Mouse (Mus musculus) fibroblast of lung, adult 2 months (primary cell): ENCODE data around the gene D930020B18Rik.

Experiments
- DNase-seq: peaks from one replicate; pipeline ENCODE4 v3.0.0-alpha.2; 2011; ENCODE audit warnings: low read depth

The D930020B18Rik gene

GRCm38 (mm10) chr10:121641272-121642053 lies at the start of gene D930020B18Rik:
TSS of gene D930020B18Rik (plus strand) at chr10:121641588.
- DNase-seq, result no peak

- no peak for DNase-seq
Observed at GRCm38 (mm10) chr10:121596580-121596979, 44.8 kb upstream of the D930020B18Rik start.

DNA sequence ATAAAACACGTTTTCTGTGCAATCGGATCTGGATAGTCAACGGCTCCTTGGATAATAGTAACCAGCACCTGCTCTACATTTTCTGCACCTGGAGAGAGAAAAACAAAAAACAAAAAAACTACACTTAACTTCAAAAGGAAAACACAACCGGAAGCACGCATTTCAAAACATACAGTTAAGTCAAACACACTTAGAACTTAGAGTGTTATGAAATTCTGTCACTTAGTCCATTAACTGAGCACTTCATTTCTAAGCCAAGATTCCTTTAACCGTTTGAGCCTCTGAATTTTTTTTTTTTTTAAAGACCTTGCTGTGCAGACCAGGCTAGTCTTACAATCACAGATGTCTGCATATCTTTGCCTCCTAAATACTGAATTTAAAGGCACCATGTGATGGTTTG lies 40.1 kb upstream of the D930020B18Rik start:
- DNase-seq, result no peak

DNA sequence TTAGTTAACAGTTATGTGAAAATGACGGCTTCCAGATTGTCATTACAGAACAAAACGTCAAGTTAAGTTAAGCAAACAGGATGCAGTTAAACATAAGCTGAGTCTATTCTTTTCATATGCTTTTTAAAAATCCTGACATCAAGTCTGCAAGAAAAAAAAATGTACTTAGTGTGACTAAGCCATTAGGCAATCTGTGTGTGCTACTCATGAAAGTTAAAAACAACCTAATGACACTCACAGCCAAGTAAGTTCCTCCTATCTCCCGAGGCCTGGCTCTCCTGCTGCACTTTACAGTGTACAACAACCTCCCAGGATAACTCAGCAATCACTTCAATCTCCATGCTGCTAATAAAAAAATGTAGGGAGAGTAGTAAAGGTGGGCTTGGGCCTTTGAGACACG lies 37.8 kb upstream of the D930020B18Rik start:
- DNase-seq, result no peak

GRCm38 (mm10) chr10:121604632-121605344 lies 36.6 kb upstream of the D930020B18Rik start:
- DNase-seq, result no peak

DNA sequence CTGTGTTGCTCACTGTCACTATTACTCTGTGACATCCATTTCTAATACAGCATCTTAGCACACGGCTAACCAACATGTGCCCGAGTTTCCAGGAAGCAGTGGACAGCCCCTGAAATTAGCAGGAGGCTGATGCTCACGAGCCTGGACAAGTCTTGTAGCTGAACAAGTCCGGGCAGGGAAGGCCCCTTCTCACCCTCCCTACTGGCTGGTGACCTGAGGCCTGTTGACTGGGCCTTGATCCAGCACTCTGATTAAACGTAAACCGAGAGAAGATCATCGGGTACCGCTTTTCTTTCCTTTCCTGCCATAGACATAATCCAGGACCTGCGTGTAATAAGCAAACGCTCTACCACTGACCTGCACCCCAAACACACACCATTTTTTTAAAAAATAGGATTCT lies 33.2 kb upstream of the D930020B18Rik start:
- no peak for DNase-seq

GRCm38 (mm10) chr10:121611587-121611986 lies 29.8 kb upstream of the D930020B18Rik start:
- DNase-seq, result no peak

DNA sequence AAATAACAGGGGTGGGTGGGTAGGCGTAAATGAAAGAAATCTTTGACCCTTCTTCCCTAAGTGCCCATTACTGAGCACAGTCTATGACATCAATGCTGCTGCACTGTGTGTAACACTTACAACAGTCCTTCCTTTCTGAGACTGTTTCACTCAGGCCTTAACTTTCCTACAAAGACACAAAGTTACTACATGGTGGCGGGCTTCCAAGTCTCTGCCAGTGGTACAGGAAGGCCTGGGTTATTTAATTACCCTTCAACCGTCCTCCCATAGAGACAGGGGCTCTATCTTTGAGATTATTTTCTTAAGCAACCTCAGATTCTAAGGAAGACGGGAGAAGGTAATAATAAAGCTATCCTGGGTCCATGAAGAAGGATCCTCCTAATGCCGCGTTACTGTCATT lies 28.9 kb upstream of the D930020B18Rik start:
- DNase-seq, result no peak

DNA sequence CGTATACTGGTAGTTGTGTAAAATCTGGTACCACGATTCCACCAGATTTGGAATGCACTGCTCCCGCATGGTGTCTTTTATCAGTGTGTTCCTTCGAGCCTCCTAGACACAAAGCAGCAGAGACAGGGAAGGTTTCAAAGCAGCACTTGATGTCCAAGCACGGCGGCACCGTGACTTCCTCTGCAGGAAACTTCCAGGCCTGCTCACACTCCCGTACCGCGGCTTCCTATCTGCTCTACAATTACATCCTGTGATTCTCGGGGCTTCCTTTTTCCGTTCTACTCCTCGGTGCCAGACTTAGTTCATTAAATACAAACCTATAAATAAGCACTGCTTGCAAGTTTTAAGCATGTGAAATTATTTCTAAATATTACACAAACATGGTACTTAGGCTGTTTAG lies 27.8 kb upstream of the D930020B18Rik start:
- DNase-seq, result no peak

DNA sequence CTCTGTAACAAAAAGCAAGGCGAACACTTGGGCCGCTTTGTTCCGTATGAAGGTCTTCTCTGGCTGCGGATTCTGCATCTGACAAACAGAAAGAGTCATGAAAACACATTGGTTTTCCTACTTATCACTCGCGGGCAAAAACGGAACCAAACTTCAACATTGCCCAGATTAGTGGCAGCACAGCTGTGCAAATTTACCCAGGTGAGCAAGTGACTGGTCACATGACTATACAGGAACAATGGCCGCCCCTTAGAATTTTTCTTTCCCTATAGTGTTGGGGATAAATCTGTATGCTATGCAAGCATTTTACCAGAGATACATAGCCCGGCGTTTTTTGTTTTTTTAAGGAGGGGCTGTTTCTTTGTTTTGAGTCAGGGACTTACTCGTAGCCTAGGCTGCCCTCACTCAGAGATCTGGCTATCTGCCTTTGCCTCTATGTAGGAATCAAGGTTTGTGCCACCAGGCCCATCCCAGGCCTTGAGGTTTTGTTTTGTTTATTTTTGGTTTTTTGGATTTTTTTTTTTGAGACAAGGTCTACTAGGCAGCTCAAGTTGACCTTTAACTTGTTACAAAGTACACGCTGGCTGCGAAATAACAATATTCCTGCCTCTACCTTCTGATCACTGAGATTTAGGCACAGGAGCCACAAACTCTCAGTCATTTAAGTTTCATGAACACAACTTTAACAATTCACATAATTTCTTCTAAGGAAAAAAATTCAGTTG lies 26.1 kb upstream of the D930020B18Rik start:
- DNase-seq, result no peak

DNA sequence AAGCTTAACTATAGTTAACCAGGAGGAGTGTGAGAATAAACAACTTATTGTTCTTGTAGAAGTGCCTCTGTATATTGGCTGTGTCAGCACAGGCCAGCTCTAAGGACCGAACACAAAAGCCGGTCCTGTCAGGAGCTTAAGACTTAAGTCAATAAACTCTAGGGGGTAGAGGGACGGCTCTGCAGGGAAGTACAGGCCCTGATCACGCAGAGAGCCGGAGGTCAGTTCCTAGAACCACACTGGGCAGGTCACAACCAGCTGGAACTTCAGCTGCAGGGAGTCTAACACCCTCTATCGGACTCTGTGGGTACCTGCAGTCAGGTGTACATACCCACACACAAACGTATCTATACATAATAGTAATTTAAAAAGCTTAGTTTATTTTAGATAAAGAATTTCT lies 25.5 kb upstream of the D930020B18Rik start:
- DNase-seq, result no peak

DNA sequence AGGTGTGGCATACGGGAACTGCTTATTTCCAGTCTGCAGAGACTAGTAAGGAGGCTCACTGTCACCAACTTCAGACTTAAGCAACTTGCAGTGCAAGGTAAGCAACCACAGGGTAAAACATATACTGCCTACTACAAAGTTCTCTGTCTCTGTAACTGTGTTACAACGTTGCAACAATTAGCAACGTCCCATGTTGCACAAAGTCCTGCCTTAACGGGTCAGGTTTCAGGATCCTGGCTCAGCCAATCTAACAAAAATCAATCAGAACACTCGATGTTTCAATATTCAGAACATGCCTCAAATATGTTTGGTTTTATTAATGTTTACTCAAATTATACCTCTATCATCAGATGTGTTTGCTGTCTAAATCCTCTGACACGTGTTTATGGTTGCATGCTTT lies 19.0 kb upstream of the D930020B18Rik start:
- DNase-seq, result no peak

DNA sequence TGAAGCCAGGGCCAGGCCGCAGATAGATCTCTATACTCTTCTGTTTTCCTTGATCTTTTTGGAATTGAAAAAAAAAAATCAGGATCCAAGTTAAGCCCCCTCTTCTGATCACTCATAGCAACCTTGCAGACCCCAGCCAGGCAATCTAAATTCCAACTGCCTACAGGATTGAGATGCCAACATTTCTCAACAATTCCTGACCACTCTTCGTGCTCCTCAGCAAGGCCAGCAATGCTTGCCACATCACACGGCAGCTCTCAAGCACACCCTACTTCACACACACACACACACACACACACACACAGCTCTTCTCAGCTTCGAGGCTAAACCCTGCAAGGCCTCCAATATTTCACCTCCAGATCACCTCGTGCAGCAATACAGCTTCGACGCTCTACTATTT lies 17.7 kb upstream of the D930020B18Rik start:
- no peak for DNase-seq

- DNase-seq, result no peak
Observed at GRCm38 (mm10) chr10:121625006-121625405, 16.4 kb upstream of the D930020B18Rik start.

- no peak for DNase-seq
Observed at GRCm38 (mm10) chr10:121625407-121626185, 15.8 kb upstream of the D930020B18Rik start.

GRCm38 (mm10) chr10:121626186-121626882 lies 15.1 kb upstream of the D930020B18Rik start, which contains the start of gene Xpot:
TSS of gene Xpot (minus strand) at chr10:121626332.
- DNase-seq, result peak; percentile 94

- no peak for DNase-seq
Observed at GRCm38 (mm10) chr10:121627216-121627852, 14.1 kb upstream of the D930020B18Rik start.

- no peak for DNase-seq
Observed at GRCm38 (mm10) chr10:121628561-121629040, 12.8 kb upstream of the D930020B18Rik start.

DNA sequence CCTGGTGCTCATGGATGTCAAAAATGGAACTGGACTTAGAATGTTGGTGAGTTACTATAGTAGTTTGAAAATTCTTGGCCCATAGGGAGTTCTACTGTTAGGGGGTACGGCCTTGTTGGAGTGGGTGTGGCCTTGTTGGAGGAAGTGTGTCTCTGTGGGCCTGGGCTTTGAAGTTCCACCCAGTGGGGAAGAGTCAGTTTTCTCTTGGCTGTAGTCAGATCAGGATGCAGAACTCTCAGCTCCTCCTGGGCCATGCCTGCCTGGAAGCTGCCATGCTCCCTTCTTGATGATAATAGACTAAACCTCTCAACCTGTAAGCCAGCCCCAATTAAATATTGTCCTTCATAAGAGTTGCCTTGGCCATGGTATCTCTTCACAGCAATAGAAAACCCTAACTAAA lies 7.2 kb upstream of the D930020B18Rik start:
- DNase-seq, result no peak

- no peak for DNase-seq
Observed at GRCm38 (mm10) chr10:121636276-121636675, 5.1 kb upstream of the D930020B18Rik start.

DNA sequence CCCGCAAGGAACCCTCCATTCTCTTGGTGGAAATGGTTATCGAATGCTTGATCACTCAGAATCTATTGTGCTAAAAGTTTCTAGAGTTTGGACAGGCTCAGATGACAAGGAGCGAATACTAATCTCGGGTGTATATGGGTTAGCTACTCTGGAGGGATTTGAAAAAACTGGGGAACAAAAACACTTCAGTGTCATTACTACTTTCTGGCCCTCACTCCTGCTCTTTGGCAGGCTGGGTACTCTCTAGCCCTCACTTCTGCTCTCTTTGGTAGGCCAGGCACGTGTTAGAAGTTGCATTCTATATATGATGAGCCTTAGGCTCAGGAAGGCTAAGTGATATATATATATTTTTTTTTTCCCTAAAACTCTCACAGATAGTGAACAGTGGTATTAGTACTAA lies 1.8 kb upstream of the D930020B18Rik start:
- DNase-seq, result no peak
